Mouse (Mus musculus) midbrain, embryonic 16.5 days (tissue): Measurements from ENCODE around the gene Gm20683. TPM values are rescaled to one million over a fixed set of nuclear protein-coding genes. Genes with fewer than 3 reads are reported as not detected.

Experiments used
- ATAC-seq: fragments of 200-750 bp; cut with Nextera tagmentation; 2 replicates; pipeline ENCODE4 v1.8.0; 2017; ENCODE audit warnings: moderate TSS enrichment
- H3K27ac ChIP-seq: fragments of 300-500 bp; sonication (generic); 2 replicates; pipeline ENCODE4 v1.5.1; 2014; ENCODE audit warnings: mild to moderate bottlenecking, low read length, mixed read lengths
- H3K27me3 ChIP-seq: fragments of 300-500 bp; sonication (generic); 2 replicates; pipeline ENCODE4 v1.6.1; 2014; ENCODE audit warnings: low read depth, low read length, mixed read lengths; ENCODE audit not compliant: control insufficient read depth, insufficient read depth
- H3K36me3 ChIP-seq: fragments of 300-500 bp; sonication (generic); 2 replicates; pipeline ENCODE4 v1.6.1; 2014; ENCODE audit warnings: mild to moderate bottlenecking, low read length, moderate library complexity, mixed read lengths; ENCODE audit not compliant: control insufficient read depth, insufficient read depth
- H3K4me1 ChIP-seq: fragments of 300-500 bp; sonication (generic); 2 replicates; pipeline ENCODE4 v1.6.1; 2014; ENCODE audit warnings: mild to moderate bottlenecking, low read length, mixed read lengths; ENCODE audit not compliant: control insufficient read depth, insufficient read depth
- H3K4me2 ChIP-seq: fragments of 300-500 bp; sonication (generic); 2 replicates; pipeline ENCODE4 v1.6.1; 2014; ENCODE audit warnings: mild to moderate bottlenecking, low read length, mixed read lengths
- H3K4me3 ChIP-seq: fragments of 300-500 bp; sonication (generic); 2 replicates; pipeline ENCODE4 v1.5.1; 2014; ENCODE audit warnings: low read depth, mild to moderate bottlenecking, low read length, moderate library complexity, mixed read lengths
- H3K9ac ChIP-seq: fragments of 300-500 bp; sonication (generic); 2 replicates; pipeline ENCODE4 v1.6.1; 2014; ENCODE audit warnings: low read depth, low read length, mixed read lengths
- H3K9me3 ChIP-seq: fragments of 300-500 bp; sonication (generic); replicated peaks from 2 replicates; pipeline ENCODE4 v1.6.1; 2014; ENCODE audit warnings: mild to moderate bottlenecking, low read length, mixed read lengths; ENCODE audit not compliant: control insufficient read depth, poor library complexity, severe bottlenecking
- WGBS: fragments of 180-500 bp; shearing (Covaris S2); extraction: QIAGEN DNeasy Blood & Tissue Kit; methylation state at CpG from one replicate; pipeline ENCODE4 v1.1.7; 2014; 5-methylcytosine and 5-hydroxymethylcytosine counted together
- polyA plus RNA-seq: library from polyadenylated mRNA; unstranded; fragments of >200 nt; fragmentation: Nextera tagmentation; extraction: Ambion mirVana; gene quantifications from 2 replicates; pipeline ENCODE4 v1.2.1, GENCODE M21; 2015

Gene Gm20683
- polyA plus RNA-seq, 1 experiment from 2014 or later = 14.5 TPM

GRCm38 (mm10) chr17:25868601-25869191, 27.1 kb upstream of the Gm20683 start, which contains the start of gene Mcrip2:
Gene Mcrip2 (minus strand): TSS chr17:25868764.
- WGBS = 0% methylated on average over 23 of the region's 24 CpGs
- Histone ChIP-seq H3K4me3 (peak within 1 kb of the TSS; percentile 69), H3K27me3 (no peaks in the 10 kb centered on the region), H3K9me3 (no peaks in the 10 kb centered on the region), H3K4me2 (peak within 1 kb of the TSS; percentile 99), H3K36me3 (no peaks in the 10 kb centered on the region), H3K9ac (peak within 1 kb of the TSS; percentile 72), H3K27ac (peak within 1 kb of the TSS; percentile 19), H3K4me1 (peaks cover 12% of the 10 kb centered on the region)
- peak; percentile 90 for ATAC-seq

- Histone ChIP-seq H3K27me3 (no peaks in the 10 kb centered on the region), H3K9ac (peak overlapping the region; percentile 72), H3K4me3 (peak overlapping the region; percentile 69), H3K9me3 (no peaks in the 10 kb centered on the region), H3K36me3 (no peaks in the 10 kb centered on the region), H3K27ac (peak overlapping the region; percentile 19; the same call in 1 of the 2 replicates), H3K4me1 (peaks cover 12% of the 10 kb centered on the region), H3K4me2 (peak overlapping the region; percentile 99)
- peak; percentile 40 for ATAC-seq
- 1% methylated on average over 36 of the region's 42 CpGs for WGBS
Observed at GRCm38 (mm10) chr17:25867836-25868600, 26.5 kb upstream of the Gm20683 start.

GRCm38 (mm10) chr17:25867509-25867835, 25.9 kb upstream of the Gm20683 start:
- WGBS = 18% methylated on average over 7 of the region's 7 CpGs
- Histone ChIP-seq H3K4me3 (peak overlapping the region; percentile 69), H3K36me3 (no peaks in the 10 kb centered on the region), H3K27me3 (no peaks in the 10 kb centered on the region), H3K9ac (peak overlapping the region; percentile 72), H3K4me2 (peak overlapping the region; percentile 99), H3K27ac (no peak overlapping the region), H3K4me1 (peaks cover 12% of the 10 kb centered on the region), H3K9me3 (no peaks in the 10 kb centered on the region)
- ATAC-seq = no peak

GRCm38 (mm10) chr17:25866172-25866571, 24.6 kb upstream of the Gm20683 start:
- H3K4me1 ChIP-seq = peaks cover 19% of the 10 kb centered on the region
- H3K9ac ChIP-seq = no peak overlapping the region
- no peaks in the 10 kb centered on the region for H3K36me3 ChIP-seq
- no peak overlapping the region for H3K4me2 ChIP-seq
- WGBS = 91% methylated on average over 3 of the region's 3 CpGs
- no peak overlapping the region for H3K4me3 ChIP-seq
- no peaks in the 10 kb centered on the region for H3K9me3 ChIP-seq
- H3K27ac ChIP-seq = no peak overlapping the region
- H3K27me3 ChIP-seq = no peaks in the 10 kb centered on the region
- ATAC-seq = no peak

- Histone ChIP-seq H3K4me3 (no peak overlapping the region), H3K9me3 (no peaks in the 10 kb centered on the region), H3K9ac (0 out of 2 replicates have a peak overlapping the region, but pooled peaks have one; percentile 3), H3K4me1 (peaks cover 27% of the 10 kb centered on the region), H3K27me3 (no peaks in the 10 kb centered on the region), H3K4me2 (no peak overlapping the region), H3K36me3 (no peaks in the 10 kb centered on the region), H3K27ac (no peak overlapping the region)
- ATAC-seq = no peak
- WGBS = 92% methylated on average over 11 of the region's 11 CpGs
Observed at GRCm38 (mm10) chr17:25865288-25865687, 23.7 kb upstream of the Gm20683 start.

- ATAC-seq = no peak
- Histone ChIP-seq H3K27ac (no peak overlapping the region), H3K27me3 (no peaks in the 10 kb centered on the region), H3K4me3 (no peak overlapping the region), H3K36me3 (no peaks in the 10 kb centered on the region), H3K4me2 (no peak overlapping the region), H3K4me1 (peaks cover 29% of the 10 kb centered on the region), H3K9me3 (no peaks in the 10 kb centered on the region), H3K9ac (no peak overlapping the region)
- 95% methylated on average over 14 of the region's 14 CpGs for WGBS
Observed at GRCm38 (mm10) chr17:25864311-25864710, 22.7 kb upstream of the Gm20683 start.

- no peak overlapping the region for H3K27ac ChIP-seq
- no peaks in the 10 kb centered on the region for H3K9me3 ChIP-seq
- no peak overlapping the region for H3K9ac ChIP-seq
- no peak for ATAC-seq
- no peaks in the 10 kb centered on the region for H3K36me3 ChIP-seq
- no peak overlapping the region for H3K4me3 ChIP-seq
- no peak overlapping the region for H3K4me2 ChIP-seq
- H3K4me1 ChIP-seq = peaks cover 29% of the 10 kb centered on the region
- no peaks in the 10 kb centered on the region for H3K27me3 ChIP-seq
- WGBS = 88% methylated on average over 6 of the region's 6 CpGs
Observed at GRCm38 (mm10) chr17:25863681-25864080, 22.1 kb upstream of the Gm20683 start.

- H3K9ac ChIP-seq = peak overlapping the region; percentile 92
- H3K36me3 ChIP-seq = no peaks in the 10 kb centered on the region
- H3K4me3 ChIP-seq = peak overlapping the region; percentile 75
- peak overlapping the region; percentile 81 for H3K4me2 ChIP-seq
- H3K9me3 ChIP-seq = no peaks in the 10 kb centered on the region
- H3K4me1 ChIP-seq = peaks cover 21% of the 10 kb centered on the region
- WGBS = 8% methylated on average over 6 of the region's 6 CpGs
- ATAC-seq = no peak; the same call in 1 of the 2 replicates
- peak overlapping the region; percentile 89 for H3K27ac ChIP-seq
- no peaks in the 10 kb centered on the region for H3K27me3 ChIP-seq
Observed at GRCm38 (mm10) chr17:25861704-25862612, 20.4 kb upstream of the Gm20683 start.
